Mouse (Mus musculus) heart, adult 2 months (tissue): Measurements from ENCODE around the gene Ldlrad2. TPM values are rescaled to one million over a fixed set of nuclear protein-coding genes. Genes with fewer than 3 reads are reported as not detected.
A peak's percentile ranks its signal among the peaks of the same experiment; 100 is the strongest.

ENCODE experiments used
- DNase-seq, 2 experiments: peaks; one replicate each; pipeline ENCODE4 v3.0.0; 2021
- H3K27ac ChIP-seq: fragments of 200-600 bp; 2 replicates; pipeline ENCODE4 v1.8.1; 2022
- H3K27me3 ChIP-seq: fragments of 200-500 bp; 2 replicates; pipeline ENCODE4 v1.6.1; 2012; ENCODE audit warnings: mild to moderate bottlenecking, low read length, inconsistent platforms, mixed read lengths; ENCODE audit not compliant: control insufficient read depth, insufficient read depth
- H3K36me3 ChIP-seq: fragments of 200-500 bp; 2 replicates; pipeline ENCODE4 v1.6.1; 2012; ENCODE audit warnings: low read length, inconsistent platforms; ENCODE audit not compliant: control insufficient read depth, insufficient read depth
- H3K4me1 ChIP-seq: fragments of 200-500 bp; 2 replicates; pipeline ENCODE4 v1.6.1; 2011; ENCODE audit warnings: low read length; ENCODE audit not compliant: control insufficient read depth, insufficient read depth
- H3K4me3 ChIP-seq: fragments of 200-600 bp; 2 replicates; pipeline ENCODE4 v1.8.1; 2022
- H3K79me2 ChIP-seq: fragments of 200-500 bp; replicated peaks from 2 replicates; pipeline ENCODE4 v1.6.1; 2012; ENCODE audit warnings: mild to moderate bottlenecking, inconsistent platforms, low read length, moderate library complexity, mixed read lengths; ENCODE audit not compliant: control insufficient read depth, insufficient read depth
- H3K9ac ChIP-seq: fragments of 200-500 bp; 2 replicates; pipeline ENCODE4 v1.6.1; 2012; ENCODE audit warnings: low read depth, mild to moderate bottlenecking, control low read depth, inconsistent platforms, low read length, mixed read lengths
- CTCF ChIP-seq: fragments of 200-600 bp; IDR thresholded peaks from 2 replicates; pipeline ENCODE4 v1.8.1; 2022; ENCODE audit warnings: antibody characterized with exemption, mild to moderate bottlenecking, moderate library complexity
- EP300 ChIP-seq: fragments of 200-500 bp; IDR thresholded peaks from 2 replicates; pipeline ENCODE4 v1.6.1; 2011; ENCODE audit warnings: low read depth, low read length, control low read depth; ENCODE audit not compliant: insufficient read depth
- POLR2A ChIP-seq: fragments of 200-500 bp; IDR thresholded peaks from 2 replicates; pipeline ENCODE4 v1.6.1; 2011; ENCODE audit warnings: mild to moderate bottlenecking, low read depth, low read length, control low read depth; ENCODE audit not compliant: insufficient read depth
- WGBS: fragments of 180-500 bp; shearing (Covaris S2); methylation state at CpG from one replicate; pipeline ENCODE4 v1.1.7; 2018; 5-methylcytosine and 5-hydroxymethylcytosine counted together
- intact Hi-C: fragments of 180-260 bp; cut with DNase I; formaldehyde crosslinking; loops from one replicate; pipeline ENCODE4 v1.15.1; 2025
- polyA plus RNA-seq: library from polyadenylated mRNA; depleted of rRNA; stranded (reverse); fragments of >200 nt; gene quantifications from 2 replicates; pipeline ENCODE4 v1.2.3, GENCODE M21; 2012
- total RNA-seq, 2 experiments: library from RNA; stranded (reverse); gene quantifications; 2 replicates each; pipeline ENCODE4 v1.2.3; 2021

Gene Ldlrad2
- total and polyA plus RNA-seq, 3 experiments = not detected

GRCm38 (mm10) chr4:137578181-137578845 is 3.9 kb upstream of the Ldlrad2 start:
- intact Hi-C loops = loop anchor here (2.0 kb wide), 1 partner anchor 136 kb away; no protein-coding TSS in a partner anchor
- Histone ChIP-seq H3K79me2 (no peaks in the 10 kb centered on the region), H3K27me3 (no peaks in the 10 kb centered on the region), H3K27ac (no peak overlapping the region), H3K36me3 (no peaks in the 10 kb centered on the region), H3K4me3 (no peak overlapping the region), H3K9ac (no peak overlapping the region), H3K4me1 (no peaks in the 10 kb centered on the region)
- WGBS = 7% methylated on average over 39 of the region's 39 CpGs
- no peak for TF ChIP-seq POLR2A
- TF ChIP-seq EP300 = no peak
- TF ChIP-seq CTCF = peak; percentile 92
- DNase-seq = peak; percentile 57 to 72

- Histone ChIP-seq H3K36me3 (no peaks in the 10 kb centered on the region), H3K27ac (no peak overlapping the region), H3K4me1 (no peaks in the 10 kb centered on the region), H3K27me3 (no peaks in the 10 kb centered on the region), H3K4me3 (no peak overlapping the region), H3K79me2 (no peaks in the 10 kb centered on the region), H3K9ac (no peak overlapping the region)
- TF ChIP-seq POLR2A (no peak), CTCF (no peak), EP300 (no peak)
- WGBS = 96% methylated on average over 12 of the region's 12 CpGs
- intact Hi-C loops = no loop called here
- DNase-seq = no peak
These were observed 3.1 kb upstream of the Ldlrad2 start for GRCm38 (mm10) chr4:137577486-137577885.

GRCm38 (mm10) chr4:137569873-137570272 is 4.5 kb downstream of the Ldlrad2 start:
- no peak overlapping the region for H3K27ac ChIP-seq
- H3K36me3 ChIP-seq = no peaks in the 10 kb centered on the region
- no peaks in the 10 kb centered on the region for H3K4me1 ChIP-seq
- DNase-seq = no peak
- H3K4me3 ChIP-seq = no peak overlapping the region
- no peak for TF ChIP-seq POLR2A
- no peak for TF ChIP-seq CTCF
- no peak for TF ChIP-seq EP300
- no peaks in the 10 kb centered on the region for H3K27me3 ChIP-seq
- WGBS = 81% methylated on average over 9 of the region's 9 CpGs
- H3K79me2 ChIP-seq = no peaks in the 10 kb centered on the region
- intact Hi-C loops = loop anchor here (5.0 kb wide), 1 partner anchor 48 kb away; no protein-coding TSS in a partner anchor
- H3K9ac ChIP-seq = no peak overlapping the region

- Histone ChIP-seq H3K36me3 (no peaks in the 10 kb centered on the region), H3K27ac (no peak overlapping the region), H3K79me2 (no peaks in the 10 kb centered on the region), H3K4me1 (no peaks in the 10 kb centered on the region), H3K9ac (no peak overlapping the region), H3K4me3 (no peak overlapping the region), H3K27me3 (no peaks in the 10 kb centered on the region)
- WGBS = 87% methylated on average over 16 of the region's 16 CpGs
- TF ChIP-seq POLR2A (no peak), CTCF (no peak), EP300 (no peak)
- no peak for DNase-seq
- intact Hi-C loops = no loop called here
These were observed 17.6 kb downstream of the Ldlrad2 start for GRCm38 (mm10) chr4:137556673-137557210.

- no peak overlapping the region for H3K9ac ChIP-seq
- no peak for TF ChIP-seq EP300
- no peak for TF ChIP-seq CTCF
- no peak for TF ChIP-seq POLR2A
- DNase-seq = no peak
- no peaks in the 10 kb centered on the region for H3K36me3 ChIP-seq
- H3K4me3 ChIP-seq = no peak overlapping the region
- 91% methylated on average over 17 of the region's 17 CpGs for WGBS
- H3K27me3 ChIP-seq = no peaks in the 10 kb centered on the region
- intact Hi-C loops = loop anchor here (5.0 kb wide), 1 partner anchor 41 kb away; no protein-coding TSS in a partner anchor
- H3K79me2 ChIP-seq = no peaks in the 10 kb centered on the region
- no peaks in the 10 kb centered on the region for H3K4me1 ChIP-seq
- no peak overlapping the region for H3K27ac ChIP-seq
These were observed 20.9 kb downstream of the Ldlrad2 start for GRCm38 (mm10) chr4:137553466-137553865.

GRCm38 (mm10) chr4:137546003-137546525 is 28.3 kb downstream of the Ldlrad2 start:
- H3K27me3 ChIP-seq = no peaks in the 10 kb centered on the region
- no peak for DNase-seq
- no peaks in the 10 kb centered on the region for H3K36me3 ChIP-seq
- H3K27ac ChIP-seq = no peak overlapping the region
- H3K9ac ChIP-seq = no peak overlapping the region
- no peaks in the 10 kb centered on the region for H3K4me1 ChIP-seq
- H3K4me3 ChIP-seq = no peak overlapping the region
- 84% methylated on average over 5 of the region's 5 CpGs for WGBS
- TF ChIP-seq POLR2A (no peak), EP300 (0 out of 2 replicates have a peak, but pooled peaks have one; percentile 47), CTCF (peak; percentile 69)
- no peaks in the 10 kb centered on the region; the same call in 1 of the 2 replicates for H3K79me2 ChIP-seq
- intact Hi-C loops = loop anchor here (2.0 kb wide), 1 partner anchor 103 kb away; no protein-coding TSS in a partner anchor
